Mouse (Mus musculus) myocyte (in vitro differentiated cells): ENCODE measurements at regions not wholly inside any gene's neighbourhood (a gene's known extent, or its start where the extent isn't known, plus 50 kb on each side); places are given as distances from the start of the nearest gene placed in this dataset.

Source experiments
- H3K27me3 ChIP-seq: one replicate; pipeline ENCODE4 v1.6.1; 2011; ENCODE audit not compliant: control insufficient read depth, insufficient read depth, insufficient read length
- H3K36me3 ChIP-seq: one replicate; pipeline ENCODE4 v1.6.1; 2011; ENCODE audit not compliant: control insufficient read depth, insufficient read depth
- H3K4me2 ChIP-seq: one replicate; pipeline ENCODE4 v1.6.1; 2011; ENCODE audit warnings: low read depth, control low read depth
- H3K4me3 ChIP-seq: one replicate; pipeline ENCODE4 v1.5.1; 2011; ENCODE audit warnings: mild to moderate bottlenecking, control low read depth, moderate library complexity
- H3K79me2 ChIP-seq: one replicate; pipeline ENCODE4 v1.6.1; 2011; ENCODE audit not compliant: control insufficient read depth, insufficient read depth
- H3ac ChIP-seq: one replicate; pipeline ENCODE4 v1.6.1; 2011; ENCODE audit not compliant: control insufficient read depth, insufficient read length
- CEBPB ChIP-seq: IDR thresholded peaks from 2 replicates; pipeline ENCODE4 v1.6.1; 2011; ENCODE audit warnings: mild to moderate bottlenecking, moderate library complexity; ENCODE audit not compliant: poor library complexity, insufficient read depth, severe bottlenecking
- E2F4 ChIP-seq: IDR thresholded peaks from one replicate; pipeline ENCODE4 v1.6.1; 2011; ENCODE audit warnings: mild to moderate bottlenecking, control low read depth, moderate library complexity; ENCODE audit not compliant: insufficient read depth
- MAX ChIP-seq: IDR thresholded peaks from one replicate; pipeline ENCODE4 v1.6.1; 2011; ENCODE audit warnings: low read depth, mild to moderate bottlenecking, control low read depth
- MYOD1 ChIP-seq, 3 experiments: IDR thresholded peaks; one replicate each; pipeline ENCODE4 v1.6.1; 2011; ENCODE audit warnings: control low read depth in 2 of 3, low read depth in 2 of 3, mild to moderate bottlenecking in 2 of 3, moderate library complexity in 1 of 3; ENCODE audit not compliant: insufficient read length in 2 of 3, control insufficient read depth in 1 of 3
- MYOG ChIP-seq, 3 experiments: IDR thresholded peaks; one replicate each; pipeline ENCODE4 v1.6.1; 2011; ENCODE audit warnings: control low read depth in 2 of 3, low read depth in 2 of 3, mild to moderate bottlenecking in 2 of 3; ENCODE audit not compliant: insufficient read length in 2 of 3, control insufficient read depth in 1 of 3, insufficient read depth in 1 of 3
- POLR2A ChIP-seq: IDR thresholded peaks from one replicate; pipeline ENCODE4 v1.6.1; 2011; ENCODE audit warnings: low read depth, mild to moderate bottlenecking, control low read depth, moderate library complexity; ENCODE audit not compliant: insufficient read length
- POLR2AphosphoS2 ChIP-seq: IDR thresholded peaks from one replicate; pipeline ENCODE4 v1.6.1; 2011; ENCODE audit warnings: low read depth, control low read depth; ENCODE audit not compliant: insufficient read length
- REST ChIP-seq: IDR thresholded peaks from one replicate; pipeline ENCODE4 v1.6.1; 2011; ENCODE audit warnings: mild to moderate bottlenecking, control low read depth, moderate library complexity; ENCODE audit not compliant: insufficient read depth, insufficient read length
- SRF ChIP-seq: IDR thresholded peaks from one replicate; pipeline ENCODE4 v1.6.1; 2011; ENCODE audit warnings: low read depth; ENCODE audit not compliant: control insufficient read depth, insufficient read length
- TCF12 ChIP-seq: IDR thresholded peaks from one replicate; pipeline ENCODE4 v1.6.1; 2011; ENCODE audit warnings: mild to moderate bottlenecking, control low read depth; ENCODE audit not compliant: poor library complexity, insufficient read depth, severe bottlenecking
- TCF3 ChIP-seq: IDR thresholded peaks from one replicate; pipeline ENCODE4 v1.6.1; 2011; ENCODE audit warnings: low read depth, control low read depth; ENCODE audit not compliant: insufficient read length
- USF1 ChIP-seq: IDR thresholded peaks from one replicate; pipeline ENCODE4 v1.6.1; 2011; ENCODE audit warnings: low read depth, mild to moderate bottlenecking, control low read depth, moderate library complexity

- no peaks in the 10 kb centered on the region for H3K36me3 ChIP-seq
- H3ac ChIP-seq, result no peak overlapping the region
- no peaks in the 10 kb centered on the region for H3K79me2 ChIP-seq
- H3K27me3 ChIP-seq, result no peaks in the 10 kb centered on the region
- TF ChIP-seq E2F4 (no peak), USF1 (no peak), POLR2A (no peak), TCF3 (no peak), REST (no peak), MAX (no peak), MYOG (IDR thresholded peaks at IDR 0.05; ENCODE audit: control insufficient read depth in 1 of 3, insufficient read depth in 1 of 3, insufficient read length in 2 of 3, low read depth in 2 of 3) (no peak)
- H3K4me2 ChIP-seq, result no peak overlapping the region
- no peak overlapping the region for H3K4me3 ChIP-seq
These were observed 853.1 kb upstream of the Pou3f2 start for GRCm38 (mm10) chr4:23341240-23341639.

- Histone ChIP-seq H3K4me3 (no peak overlapping the region), H3K27me3 (no peaks in the 10 kb centered on the region), H3K79me2 (no peaks in the 10 kb centered on the region), H3K36me3 (no peaks in the 10 kb centered on the region), H3ac (no peak overlapping the region), H3K4me2 (no peak overlapping the region)
- TF ChIP-seq REST (no peak), USF1 (no peak), MAX (no peak), TCF3 (no peak), POLR2A (no peak), POLR2AphosphoS2 (no peak), CEBPB (no peak)
These were observed 850.3 kb upstream of the Pou3f2 start for GRCm38 (mm10) chr4:23338481-23338880.

GRCm38 (mm10) chr4:23300617-23301016, 812.5 kb upstream of the Pou3f2 start:
- H3ac ChIP-seq, result no peak overlapping the region
- no peaks in the 10 kb centered on the region for H3K36me3 ChIP-seq
- H3K27me3 ChIP-seq, result no peaks in the 10 kb centered on the region
- H3K79me2 ChIP-seq, result no peaks in the 10 kb centered on the region
- no peak overlapping the region for H3K4me2 ChIP-seq
- TF ChIP-seq SRF (no peak), MYOG (IDR thresholded peaks at IDR 0.05; ENCODE audit: control insufficient read depth in 1 of 3, insufficient read depth in 1 of 3, insufficient read length in 2 of 3, low read depth in 2 of 3) (no peak), POLR2A (no peak), MYOD1 (IDR thresholded peaks at IDR 0.05; ENCODE audit: control insufficient read depth in 1 of 3, insufficient read length in 2 of 3, low read depth in 2 of 3) (no peak), USF1 (no peak), TCF12 (no peak), TCF3 (no peak), REST (no peak), E2F4 (no peak), POLR2AphosphoS2 (no peak), MAX (no peak), CEBPB (no peak)
- no peak overlapping the region for H3K4me3 ChIP-seq

- Histone ChIP-seq H3K4me2 (no peak overlapping the region), H3K4me3 (no peak overlapping the region), H3ac (no peak overlapping the region), H3K36me3 (no peaks in the 10 kb centered on the region), H3K27me3 (no peaks in the 10 kb centered on the region), H3K79me2 (no peaks in the 10 kb centered on the region)
- TF ChIP-seq TCF12, result no peak
- TF ChIP-seq MYOD1 (IDR thresholded peaks at IDR 0.05; ENCODE audit: control insufficient read depth in 1 of 3, insufficient read length in 2 of 3, low read depth in 2 of 3), result no peak
- TF ChIP-seq POLR2AphosphoS2, result no peak
These were observed 791.9 kb upstream of the Pou3f2 start for GRCm38 (mm10) chr4:23280087-23280486.

- Histone ChIP-seq H3K4me2 (no peak overlapping the region), H3K36me3 (no peaks in the 10 kb centered on the region), H3K4me3 (no peak overlapping the region), H3K27me3 (no peaks in the 10 kb centered on the region), H3ac (no peak overlapping the region), H3K79me2 (no peaks in the 10 kb centered on the region)
- TF ChIP-seq CEBPB (no peak), E2F4 (no peak), MYOD1 (IDR thresholded peaks at IDR 0.05; ENCODE audit: control insufficient read depth in 1 of 3, insufficient read length in 2 of 3, low read depth in 2 of 3) (no peak), TCF12 (no peak), TCF3 (no peak), MYOG (IDR thresholded peaks at IDR 0.05; ENCODE audit: control insufficient read depth in 1 of 3, insufficient read depth in 1 of 3, insufficient read length in 2 of 3, low read depth in 2 of 3) (no peak)
These were observed 787.0 kb upstream of the Pou3f2 start for GRCm38 (mm10) chr4:23275203-23275602.
